Mouse (Mus musculus): ENCODE data around the gene Rbm17. TPM values are rescaled to one million over a fixed set of nuclear protein-coding genes. Genes with fewer than 3 reads are reported as not detected.

The Rbm17 gene
- polyA plus RNA-seq, 1 experiment from 2014 or later = 72.6 TPM

DNA sequence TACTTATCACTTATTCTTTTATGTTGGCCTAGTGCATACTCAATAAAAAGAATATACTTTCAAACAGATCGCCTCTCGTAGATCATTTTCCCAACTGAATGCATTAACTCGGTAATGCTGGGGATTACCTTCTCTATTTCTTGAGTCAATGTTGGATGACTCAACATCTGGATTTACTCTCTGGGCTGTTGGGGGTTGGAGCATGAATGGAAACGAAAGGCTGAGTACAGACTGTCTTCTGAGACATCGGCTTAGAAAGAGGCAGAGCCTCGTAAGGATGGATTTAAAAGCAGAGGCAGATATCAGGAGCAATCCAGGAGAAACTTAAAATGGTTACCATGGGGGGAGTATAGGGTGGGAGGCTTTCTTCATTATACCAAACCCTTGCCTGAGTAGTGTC is 25.8 kb downstream of the Rbm17 start:
- H3K27ac ChIP-seq (ENCODE audit: low read length) = no peak overlapping the region
- WGBS = 89% methylated on average over 6 of the region's 6 CpGs
- no peak overlapping the region for H3K4me2 ChIP-seq (replicated peaks; ENCODE audit: low read depth, low read length)
- no peaks in the 10 kb centered on the region for H3K9me3 ChIP-seq (ENCODE audit: low read length)
- ATAC-seq (no peak), DNase-seq (ENCODE audit: low spot score) (no peak)
- no peaks in the 10 kb centered on the region for H3K4me1 ChIP-seq (ENCODE audit: insufficient read depth, low read depth, low read length)
- TF ChIP-seq EP300 (IDR thresholded peaks at IDR 0.05) (no peak), CTCF (IDR thresholded peaks at IDR 0.05) (no peak)
- H3K36me3 ChIP-seq (ENCODE audit: insufficient read depth, low read length) = 0 out of 2 replicates have a peak, but pooled peaks cover 4% of the 10 kb centered on the region
- H3K27me3 ChIP-seq (replicated peaks; ENCODE audit: insufficient read depth, low read length) = no peaks in the 10 kb centered on the region
- H3K9ac ChIP-seq (replicated peaks; ENCODE audit: low read depth) = no peak overlapping the region
- H3K4me3 ChIP-seq (ENCODE audit: low read depth, low read length) = no peak overlapping the region

DNA sequence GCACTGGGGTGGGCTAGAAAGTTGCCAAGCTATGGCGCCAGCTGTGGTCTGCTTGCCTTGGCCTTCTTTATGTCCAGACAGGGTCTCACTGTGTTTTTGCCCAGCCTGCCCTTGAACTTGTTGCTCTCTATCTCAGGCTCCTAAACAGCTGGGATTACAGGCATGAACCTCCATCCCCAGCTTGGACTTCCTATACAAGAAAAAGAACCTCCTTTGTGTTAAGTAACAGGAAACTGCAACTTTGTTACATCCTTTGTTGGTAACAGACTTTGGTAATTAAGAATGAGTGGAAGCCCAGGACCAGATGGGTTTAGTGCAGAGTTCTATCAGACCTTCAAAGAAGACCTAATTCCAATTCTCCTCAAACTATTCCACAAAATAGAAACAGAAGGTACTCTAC is 30.3 kb downstream of the Rbm17 start:
- H3K4me2 ChIP-seq (replicated peaks; ENCODE audit: low read depth, low read length) = no peak overlapping the region
- TF ChIP-seq EP300 (IDR thresholded peaks at IDR 0.05) (no peak), CTCF (IDR thresholded peaks at IDR 0.05) (no peak)
- H3K27ac ChIP-seq (ENCODE audit: low read length) = no peak overlapping the region
- H3K36me3 ChIP-seq (ENCODE audit: insufficient read depth, low read length) = no peaks in the 10 kb centered on the region
- no peak overlapping the region for H3K9ac ChIP-seq (replicated peaks; ENCODE audit: low read depth)
- no peaks in the 10 kb centered on the region for H3K9me3 ChIP-seq (ENCODE audit: low read length)
- ATAC-seq = no peak
- no peak for DNase-seq (ENCODE audit: low spot score)
- H3K4me3 ChIP-seq (ENCODE audit: low read depth, low read length) = no peak overlapping the region
- no peaks in the 10 kb centered on the region for H3K27me3 ChIP-seq (replicated peaks; ENCODE audit: insufficient read depth, low read length)
- no peaks in the 10 kb centered on the region for H3K4me1 ChIP-seq (ENCODE audit: insufficient read depth, low read depth, low read length)
- WGBS = 100% methylated on average over 1 of the region's 1 CpGs

DNA sequence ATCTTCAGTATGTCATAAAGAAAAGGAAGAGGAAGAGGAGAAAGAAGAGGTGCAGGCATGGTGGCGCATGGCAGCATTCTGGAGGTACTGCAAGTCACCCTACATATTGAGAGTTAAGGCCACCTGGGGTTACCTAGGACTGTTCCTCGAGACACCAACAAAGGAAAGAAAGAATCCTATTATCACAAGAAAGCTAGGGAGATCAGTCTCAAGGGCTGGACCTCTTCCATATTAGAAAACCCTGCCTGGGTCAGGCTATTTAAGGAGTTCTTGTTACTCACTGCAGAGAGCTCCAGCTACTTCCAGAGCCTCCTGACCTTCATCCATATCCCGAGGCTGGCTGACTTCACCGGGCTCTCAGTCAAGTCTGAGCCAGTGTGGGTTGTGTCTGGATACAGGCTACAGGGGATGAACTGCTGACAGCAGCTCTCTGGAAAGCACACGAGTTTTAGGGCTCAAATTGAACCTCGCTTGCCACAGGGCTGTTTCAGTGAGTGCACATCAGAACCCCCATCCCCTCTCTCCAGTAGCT is 32.9 kb downstream of the Rbm17 start:
- H3K4me2 ChIP-seq (replicated peaks; ENCODE audit: low read depth, low read length) = no peak overlapping the region
- 55% methylated on average over 6 of the region's 6 CpGs for WGBS
- H3K9me3 ChIP-seq (ENCODE audit: low read length) = no peaks in the 10 kb centered on the region
- H3K9ac ChIP-seq (replicated peaks; ENCODE audit: low read depth) = no peak overlapping the region
- H3K27ac ChIP-seq (ENCODE audit: low read length) = no peak overlapping the region
- no peak for DNase-seq (ENCODE audit: low spot score)
- H3K36me3 ChIP-seq (ENCODE audit: insufficient read depth, low read length) = no peaks in the 10 kb centered on the region
- no peaks in the 10 kb centered on the region for H3K27me3 ChIP-seq (replicated peaks; ENCODE audit: insufficient read depth, low read length)
- TF ChIP-seq CTCF (IDR thresholded peaks at IDR 0.05) (no peak), EP300 (IDR thresholded peaks at IDR 0.05) (no peak)
- no peaks in the 10 kb centered on the region for H3K4me1 ChIP-seq (ENCODE audit: insufficient read depth, low read depth, low read length)
- no peak overlapping the region for H3K4me3 ChIP-seq (ENCODE audit: low read depth, low read length)
- no peak for ATAC-seq

DNA sequence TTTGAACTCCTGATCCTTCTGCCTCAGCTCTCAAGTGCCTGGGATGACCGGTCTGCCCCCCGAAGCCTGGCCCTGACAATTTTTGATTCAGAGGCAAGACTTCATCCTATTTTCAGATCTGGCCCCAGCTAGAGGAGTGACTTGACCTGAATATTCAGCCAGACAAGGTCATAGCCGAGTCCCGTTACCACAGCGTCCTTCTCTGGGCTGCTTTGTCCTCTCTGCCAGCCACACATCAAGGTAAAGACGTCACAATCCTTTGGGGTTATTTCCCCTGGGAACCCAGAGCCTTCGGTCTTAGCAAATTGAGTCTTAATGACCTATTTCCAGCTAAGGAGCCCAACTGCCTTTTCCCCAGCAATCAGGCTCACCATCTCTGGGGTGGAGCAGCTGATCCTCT is 35.5 kb downstream of the Rbm17 start:
- H3K27me3 ChIP-seq (replicated peaks; ENCODE audit: insufficient read depth, low read length) = no peaks in the 10 kb centered on the region
- H3K9me3 ChIP-seq (ENCODE audit: low read length) = no peaks in the 10 kb centered on the region
- no peaks in the 10 kb centered on the region for H3K36me3 ChIP-seq (ENCODE audit: insufficient read depth, low read length)
- WGBS = 89% methylated on average over 7 of the region's 7 CpGs
- H3K9ac ChIP-seq (replicated peaks; ENCODE audit: low read depth) = no peak overlapping the region
- ATAC-seq (no peak), DNase-seq (ENCODE audit: low spot score) (no peak)
- no peak overlapping the region for H3K4me2 ChIP-seq (replicated peaks; ENCODE audit: low read depth, low read length)
- no peak for TF ChIP-seq EP300 (IDR thresholded peaks at IDR 0.05)
- no peak for TF ChIP-seq CTCF (IDR thresholded peaks at IDR 0.05)
- no peak overlapping the region for H3K27ac ChIP-seq (ENCODE audit: low read length)
- no peaks in the 10 kb centered on the region for H3K4me1 ChIP-seq (ENCODE audit: insufficient read depth, low read depth, low read length)
- no peak overlapping the region for H3K4me3 ChIP-seq (ENCODE audit: low read depth, low read length)

DNA sequence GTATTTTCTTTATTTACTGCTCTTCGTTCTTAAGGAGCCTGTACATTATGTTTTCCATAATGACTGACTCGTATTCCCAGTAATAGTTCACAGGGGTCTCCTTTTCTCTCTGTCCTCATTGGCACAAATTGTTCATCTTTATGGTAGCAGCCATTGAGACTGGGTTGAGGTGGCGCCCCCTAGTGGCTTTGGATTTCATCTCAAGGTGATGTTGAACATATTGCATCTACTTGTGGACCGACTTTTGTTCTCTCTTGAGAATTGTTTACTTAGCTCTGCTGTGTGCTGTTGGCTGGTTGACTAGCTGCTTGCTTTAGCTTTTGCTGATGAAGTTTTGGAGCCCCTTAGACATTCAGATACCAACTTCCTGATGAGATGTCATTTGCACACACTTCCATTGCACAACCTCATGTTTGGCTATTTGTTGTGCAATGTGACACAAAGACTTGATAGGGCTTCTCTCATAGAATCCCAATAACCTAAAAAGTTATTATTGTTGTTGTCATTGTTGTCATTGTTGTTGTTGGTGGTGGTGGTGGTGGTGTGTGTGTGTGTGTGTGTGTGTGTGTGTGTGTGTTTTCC is 36.1 kb downstream of the Rbm17 start:
- Histone ChIP-seq H3K36me3 (ENCODE audit: insufficient read depth, low read length) (no peaks in the 10 kb centered on the region), H3K4me3 (ENCODE audit: low read depth, low read length) (no peak overlapping the region), H3K9me3 (ENCODE audit: low read length) (no peaks in the 10 kb centered on the region), H3K27me3 (replicated peaks; ENCODE audit: insufficient read depth, low read length) (no peaks in the 10 kb centered on the region), H3K9ac (replicated peaks; ENCODE audit: low read depth) (no peak overlapping the region), H3K4me1 (ENCODE audit: insufficient read depth, low read depth, low read length) (no peaks in the 10 kb centered on the region), H3K4me2 (replicated peaks; ENCODE audit: low read depth, low read length) (no peak overlapping the region), H3K27ac (ENCODE audit: low read length) (no peak overlapping the region)
- 48% methylated on average over 4 of the region's 4 CpGs for WGBS
- TF ChIP-seq CTCF (IDR thresholded peaks at IDR 0.05) (peak; percentile 61), EP300 (IDR thresholded peaks at IDR 0.05) (no peak)
- ATAC-seq = no peak
- no peak for DNase-seq (ENCODE audit: low spot score)

DNA sequence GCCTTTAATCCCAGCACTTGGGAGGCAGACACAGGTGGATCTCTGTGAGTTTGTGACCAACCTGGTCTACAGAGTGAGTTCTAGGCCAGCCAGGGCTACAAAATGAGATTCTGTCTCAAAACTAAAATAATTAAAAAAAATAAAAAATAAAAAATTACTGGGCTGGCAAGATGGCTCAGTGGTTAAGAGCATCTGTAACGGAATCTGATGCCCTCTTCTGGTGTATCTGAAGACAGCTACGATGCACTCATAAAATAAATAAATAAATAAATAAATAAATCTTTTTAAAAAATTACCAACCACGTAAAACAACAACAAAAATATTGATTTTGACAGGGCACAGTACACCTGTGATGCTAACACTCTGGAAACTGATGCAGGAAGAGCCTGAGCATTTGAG is 37.1 kb downstream of the Rbm17 start:
- no peak overlapping the region for H3K4me3 ChIP-seq (ENCODE audit: low read depth, low read length)
- 86% methylated on average over 3 of the region's 3 CpGs for WGBS
- no peak overlapping the region for H3K9ac ChIP-seq (replicated peaks; ENCODE audit: low read depth)
- no peaks in the 10 kb centered on the region for H3K4me1 ChIP-seq (ENCODE audit: insufficient read depth, low read depth, low read length)
- H3K9me3 ChIP-seq (ENCODE audit: low read length) = no peaks in the 10 kb centered on the region
- TF ChIP-seq CTCF (IDR thresholded peaks at IDR 0.05) = no peak
- TF ChIP-seq EP300 (IDR thresholded peaks at IDR 0.05) = no peak
- no peak for ATAC-seq
- H3K27me3 ChIP-seq (replicated peaks; ENCODE audit: insufficient read depth, low read length) = no peaks in the 10 kb centered on the region
- H3K27ac ChIP-seq (ENCODE audit: low read length) = no peak overlapping the region
- H3K4me2 ChIP-seq (replicated peaks; ENCODE audit: low read depth, low read length) = no peak overlapping the region
- no peak for DNase-seq (ENCODE audit: low spot score)
- H3K36me3 ChIP-seq (ENCODE audit: insufficient read depth, low read length) = no peaks in the 10 kb centered on the region

DNA sequence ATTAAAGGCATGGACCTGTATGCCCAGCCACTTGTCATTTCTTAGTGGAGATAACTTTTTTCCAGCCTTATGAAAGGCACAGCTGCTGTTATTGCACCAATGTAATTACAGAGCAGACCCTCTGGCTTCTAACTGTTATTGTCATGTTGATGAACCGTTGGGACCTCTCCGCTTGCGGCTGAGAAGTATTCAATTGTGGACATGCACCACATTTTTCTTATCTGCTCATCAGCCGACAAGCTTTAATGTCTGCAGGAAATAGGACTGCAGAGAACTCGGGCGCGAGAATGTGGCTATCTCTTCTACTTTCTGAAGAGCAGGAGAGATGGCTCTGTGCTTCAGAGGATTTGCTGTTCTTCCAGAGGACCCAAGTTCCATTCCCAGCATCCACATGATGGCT is 37.7 kb downstream of the Rbm17 start:
- WGBS = 38% methylated on average over 7 of the region's 7 CpGs
- H3K4me3 ChIP-seq (ENCODE audit: low read depth, low read length) = no peak overlapping the region
- no peak for DNase-seq (ENCODE audit: low spot score)
- H3K9ac ChIP-seq (replicated peaks; ENCODE audit: low read depth) = no peak overlapping the region
- no peak overlapping the region for H3K4me2 ChIP-seq (replicated peaks; ENCODE audit: low read depth, low read length)
- no peaks in the 10 kb centered on the region for H3K4me1 ChIP-seq (ENCODE audit: insufficient read depth, low read depth, low read length)
- H3K27me3 ChIP-seq (replicated peaks; ENCODE audit: insufficient read depth, low read length) = no peaks in the 10 kb centered on the region
- H3K36me3 ChIP-seq (ENCODE audit: insufficient read depth, low read length) = no peaks in the 10 kb centered on the region
- no peak overlapping the region for H3K27ac ChIP-seq (ENCODE audit: low read length)
- H3K9me3 ChIP-seq (ENCODE audit: low read length) = no peaks in the 10 kb centered on the region
- no peak for ATAC-seq
- no peak for TF ChIP-seq EP300 (IDR thresholded peaks at IDR 0.05)
- no peak for TF ChIP-seq CTCF (IDR thresholded peaks at IDR 0.05)

Data from lung, postnatal 0 days (tissue).